Mouse (Mus musculus): ENCODE data around the gene Optn. TPM values are rescaled to one million over a fixed set of nuclear protein-coding genes. Genes with fewer than 3 reads are reported as not detected.
"Not testable (repeated sequence)": the region's sequence is repeated elsewhere in the genome, so short reads cannot be mapped to it uniquely, and the experiment has no call there.

The Optn gene
- 10 to 100 TPM; 16.7 to 20.4 TPM for total RNA-seq (2021)
- long read RNA-seq, experiment 1, transcript Optn-202 (14 exons, 2,614 nt), result major isoform, 8 of 19 reads
- long read RNA-seq, experiment 1, partial matches to known transcripts, result 1 of 19 reads
- long read RNA-seq, experiment 1, other reads (novel, unspliced or antisense), result 9 of 19 reads
- long read RNA-seq, experiment 2, transcript Optn-202 (14 exons, 2,614 nt), result major isoform, 10 of 16 reads
- long read RNA-seq, experiment 2, partial matches to known transcripts, result 0 of 16 reads
- long read RNA-seq, experiment 2, other reads (novel, unspliced or antisense), result 5 of 16 reads

GRCm38 (mm10) chr2:5063299-5064205 lies at the start of gene Optn:
Gene Optn, minus strand, starts transcription at chr2:5064051.
- intact Hi-C loops (cut with DNase I), result no loop called here
- TF ChIP-seq CTCF (IDR thresholded peaks at IDR 0.05), result no peak
- DNase-seq (ENCODE audit: extremely low spot score in 1 of 2, low spot score in 2 of 2), result peak; percentile 79 to 82
- peak within 1 kb of the TSS; percentile 65 for H3K4me3 ChIP-seq
- H3K27ac ChIP-seq, result no peak within 1 kb of the TSS

- no peak for DNase-seq (ENCODE audit: extremely low spot score in 1 of 2, low spot score in 2 of 2)
- no peak overlapping the region for H3K4me3 ChIP-seq
- TF ChIP-seq CTCF (IDR thresholded peaks at IDR 0.05), result no peak
- no peak overlapping the region for H3K27ac ChIP-seq
- intact Hi-C loops (cut with DNase I), result no loop called here
Observed at GRCm38 (mm10) chr2:5112785-5113291, 49.0 kb upstream of the Optn start.

- no peak overlapping the region for H3K4me3 ChIP-seq
- no peak overlapping the region for H3K27ac ChIP-seq
- TF ChIP-seq CTCF (IDR thresholded peaks at IDR 0.05), result no peak
- intact Hi-C loops (cut with DNase I), result no loop called here
- no peak for DNase-seq (ENCODE audit: extremely low spot score in 1 of 2, low spot score in 2 of 2)
Observed at GRCm38 (mm10) chr2:5102891-5103290, 39.0 kb upstream of the Optn start.

- intact Hi-C loops (cut with DNase I), result no loop called here
- DNase-seq (ENCODE audit: extremely low spot score in 1 of 2, low spot score in 2 of 2), result no peak
- no peak overlapping the region for H3K4me3 ChIP-seq
- no peak for TF ChIP-seq CTCF (IDR thresholded peaks at IDR 0.05)
- H3K27ac ChIP-seq, result no peak overlapping the region
Observed at GRCm38 (mm10) chr2:5101743-5102245, 37.9 kb upstream of the Optn start.

- intact Hi-C loops (cut with DNase I), result loop anchor here (5.0 kb wide), 1 partner anchor 153 kb away; no protein-coding TSS in a partner anchor
- H3K4me3 ChIP-seq, result no peak overlapping the region
Observed at GRCm38 (mm10) chr2:5099176-5099575, 35.3 kb upstream of the Optn start.

GRCm38 (mm10) chr2:5097786-5098445 lies 34.1 kb upstream of the Optn start:
- no peak for TF ChIP-seq CTCF (IDR thresholded peaks at IDR 0.05)
- DNase-seq (ENCODE audit: extremely low spot score in 1 of 2, low spot score in 2 of 2), result no peak
- Histone ChIP-seq H3K4me3 (0 out of 2 replicates have a peak overlapping the region, but pooled peaks have one; percentile 26), H3K27ac (0 out of 2 replicates have a peak overlapping the region, but pooled peaks have one; percentile 32)
- intact Hi-C loops (cut with DNase I), result loop anchor here (5.0 kb wide), 1 partner anchor 154 kb away; no protein-coding TSS in a partner anchor

More at GRCm38 (mm10) chr2:5099176-5099575, 35.3 kb upstream of the Optn start:
- TF ChIP-seq CTCF (IDR thresholded peaks at IDR 0.05), result no peak
- H3K27ac ChIP-seq, result no peak overlapping the region
- no peak for DNase-seq (ENCODE audit: extremely low spot score in 1 of 2, low spot score in 2 of 2)

- no peak for DNase-seq (ENCODE audit: extremely low spot score in 1 of 2, low spot score in 2 of 2)
- H3K27ac ChIP-seq, result no peak overlapping the region; the same call in 1 of the 2 replicates
- no peak overlapping the region for H3K4me3 ChIP-seq
- TF ChIP-seq CTCF (IDR thresholded peaks at IDR 0.05), result no peak
- intact Hi-C loops (cut with DNase I), result loop anchor here (5.0 kb wide), 1 partner anchor 157 kb away; no protein-coding TSS in a partner anchor
Observed at GRCm38 (mm10) chr2:5095316-5095715, 31.5 kb upstream of the Optn start.

GRCm38 (mm10) chr2:5094876-5095275 lies 31.0 kb upstream of the Optn start:
- TF ChIP-seq CTCF (IDR thresholded peaks at IDR 0.05), result no peak
- intact Hi-C loops (cut with DNase I), result loop anchor here (5.0 kb wide), 3 partner anchors 67 to 302 kb away; no protein-coding TSS in a partner anchor
- Histone ChIP-seq H3K4me3 (no peak overlapping the region), H3K27ac (peak overlapping the region; percentile 7; the same call in 1 of the 2 replicates)
- no peak for DNase-seq (ENCODE audit: extremely low spot score in 1 of 2, low spot score in 2 of 2)

- peak in 1 of 2 experiments; percentile 47 for DNase-seq (ENCODE audit: extremely low spot score in 1 of 2, low spot score in 2 of 2)
- intact Hi-C loops (cut with DNase I), result loop anchor here (5.0 kb wide), 2 partner anchors 72 to 307 kb away; no protein-coding TSS in a partner anchor
- not testable (repeated sequence) for H3K27ac ChIP-seq, H3K4me3 ChIP-seq
- TF ChIP-seq CTCF (IDR thresholded peaks at IDR 0.05), result peak; percentile 64
Observed at GRCm38 (mm10) chr2:5090385-5090784, 26.5 kb upstream of the Optn start.

GRCm38 (mm10) chr2:5087667-5088066 lies 23.8 kb upstream of the Optn start:
- TF ChIP-seq CTCF (IDR thresholded peaks at IDR 0.05), result no peak
- intact Hi-C loops (cut with DNase I), result loop anchor here (5.0 to 10.0 kb wide), 2 partner anchors 685 to 1077 kb away; no protein-coding TSS in a partner anchor
- DNase-seq (ENCODE audit: extremely low spot score in 1 of 2, low spot score in 2 of 2), result no peak
- no peak overlapping the region for H3K27ac ChIP-seq
- no peak overlapping the region for H3K4me3 ChIP-seq

- no peak for DNase-seq (ENCODE audit: extremely low spot score in 1 of 2, low spot score in 2 of 2)
- intact Hi-C loops (cut with DNase I), result loop anchor here (5.0 to 10.0 kb wide), 2 partner anchors 739 to 1081 kb away; no protein-coding TSS in a partner anchor
- no peak for TF ChIP-seq CTCF (IDR thresholded peaks at IDR 0.05)
- no peak overlapping the region for H3K4me3 ChIP-seq
- H3K27ac ChIP-seq, result no peak overlapping the region
Observed at GRCm38 (mm10) chr2:5083739-5084138, 19.9 kb upstream of the Optn start.

Measured in left cerebral cortex, adult 2 months (tissue).